ENCODE assay signal across 15 mouse cellular contexts in the genomic region with DNA sequence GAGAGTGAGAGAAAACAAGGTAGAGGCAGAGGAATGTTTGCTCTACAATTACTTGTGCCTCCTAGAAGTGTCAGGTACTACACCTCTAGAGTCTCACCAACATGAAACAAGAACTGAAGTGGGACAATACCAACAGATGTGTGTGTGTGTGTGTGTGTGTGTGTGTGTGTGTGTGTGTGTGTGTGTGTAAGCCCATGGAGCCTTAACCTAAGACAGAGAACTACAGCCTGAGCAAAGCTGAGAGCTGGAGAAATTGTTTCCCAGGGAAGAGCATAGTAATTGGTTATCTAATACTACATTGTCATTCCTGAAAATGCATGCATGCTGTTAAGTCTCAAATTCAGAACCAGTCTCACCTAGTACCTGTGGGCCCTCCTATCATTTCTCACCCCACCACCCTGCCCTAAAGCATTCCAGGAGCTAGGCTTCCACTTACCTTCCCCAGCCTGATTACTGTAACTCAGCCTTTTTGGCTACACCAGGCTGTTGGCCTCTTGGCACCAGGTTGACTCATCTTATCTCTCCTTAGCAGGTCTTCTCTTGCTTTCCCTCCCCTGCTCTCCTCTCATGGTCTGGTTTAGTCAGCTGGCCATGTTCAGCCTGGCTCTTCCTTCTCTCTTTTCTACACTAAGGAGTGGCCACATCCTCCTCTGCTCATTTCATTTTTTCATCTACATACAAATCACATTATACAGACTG. TPM values are rescaled to one million over a fixed set of nuclear protein-coding genes. Genes with fewer than 3 reads are reported as not detected.
DNase-seq lines count a peak whose midpoint lies in the region; ATAC-seq and TF ChIP-seq lines count a peak whose summit lies in the region.
"Had no signal": no experiment of that assay in that cellular context is flagged by ENCODE, and none has a peak within 500 bp of the region (broad histone marks: within the 10 kb centered on the region; RNA-seq: fewer than 3 reads in every experiment).

No protein-coding gene starts in this region.

- TF ChIP-seq EP300 in liver, embryonic 14.5 days (IDR thresholded peaks at IDR 0.05; ENCODE audit: low read depth) = peak; percentile 72

- no peak for DNase-seq in kidney, postnatal 36 days
- DNase-seq in G1E (ENCODE audit: low spot score) = peak; percentile 51
- DNase-seq in c-Kit-positive CD71-positive TER-119-positive erythroid progenitor cells, embryonic 14.5 days (ENCODE audit: low spot score) = peak; percentile 88
- DNase-seq in liver, embryonic 14.5 days (ENCODE audit: low read depth in 3 of 3, low spot score in 3 of 3) = peak; percentile 58 to 91 (median 89)
- no peak for DNase-seq in adrenal gland, postnatal 4 days (ENCODE audit: low spot score in 2 of 2)
- DNase-seq in cerebellum, postnatal 25 days = no peak
- DNase-seq: cerebellum, postnatal 10 days; kidney, adult 11 months; kidney, postnatal 4 days; thymus, postnatal 25 days had no signal

- no peak overlapping the region for H3K27ac ChIP-seq in kidney, embryonic 15.5 days
- H3K27ac ChIP-seq in liver, embryonic 14.5 days = peak overlapping the region; percentile 81
- H3K27ac ChIP-seq: embryonic facial prominence, embryonic 13.5 days; forebrain, embryonic 15.5 days; limb, embryonic 10.5 days had no signal

- peak; percentile 54; the same call in 1 of the 2 replicates for ATAC-seq in kidney, embryonic 15.5 days (replicated peaks; ENCODE audit: low FRiP score)
- ATAC-seq in G1E (ENCODE audit: extremely low read depth, insufficient number of reproducible peaks, low FRiP score, poor library complexity, severe bottlenecking) = peak; percentile 100
- peak; percentile 100 for ATAC-seq in liver, embryonic 14.5 days (ENCODE audit: insufficient read depth)
- no peak for ATAC-seq in cerebellum, adult (ENCODE audit: insufficient number of reproducible peaks, low FRiP score, low TSS enrichment)

- H3K9ac ChIP-seq in kidney, embryonic 15.5 days = no peak overlapping the region
- peak overlapping the region; percentile 48 for H3K9ac ChIP-seq in liver, embryonic 14.5 days (replicated peaks)
- H3K9ac ChIP-seq: embryonic facial prominence, embryonic 13.5 days; forebrain, embryonic 15.5 days had no signal

- H3K4me1 ChIP-seq in kidney, embryonic 15.5 days = no peaks in the 10 kb centered on the region
- H3K4me1 ChIP-seq in G1E (ENCODE audit: insufficient read depth, low read depth, low read length) = peaks cover 30% of the 10 kb centered on the region
- peaks cover 16 to 18% of the 10 kb centered on the region in 2 experiments for H3K4me1 ChIP-seq in liver, embryonic 14.5 days (replicated peaks; ENCODE audit: control insufficient read depth in 2 of 2, insufficient read depth in 2 of 2, low read length in 1 of 2)
- H3K4me1 ChIP-seq: embryonic facial prominence, embryonic 13.5 days; forebrain, embryonic 15.5 days; limb, embryonic 10.5 days had no signal

- no peak overlapping the region for H3K4me3 ChIP-seq in kidney, embryonic 15.5 days (replicated peaks)
- H3K4me3 ChIP-seq in G1E (ENCODE audit: low read depth, low read length) = no peak overlapping the region; the same call in 1 of the 2 replicates
- H3K4me3 ChIP-seq in liver, embryonic 14.5 days (ENCODE audit: insufficient read depth in 1 of 2, low read depth in 2 of 2, low read length in 2 of 2) = no peak overlapping the region
- H3K4me3 ChIP-seq: embryonic facial prominence, embryonic 13.5 days; forebrain, embryonic 15.5 days; limb, embryonic 10.5 days had no signal

- H3K9me3 ChIP-seq in kidney, embryonic 15.5 days (replicated peaks) = no peaks in the 10 kb centered on the region
- H3K9me3 ChIP-seq in G1E (replicated peaks) = no peaks in the 10 kb centered on the region
- no peaks in the 10 kb centered on the region for H3K9me3 ChIP-seq in liver, embryonic 14.5 days (ENCODE audit: control insufficient read depth, low read length)
- H3K9me3 ChIP-seq: embryonic facial prominence, embryonic 13.5 days; forebrain, embryonic 15.5 days; limb, embryonic 10.5 days had no signal

- H3K27me3 ChIP-seq in kidney, embryonic 15.5 days = no peaks in the 10 kb centered on the region
- H3K27me3 ChIP-seq in G1E (ENCODE audit: insufficient read depth, low read length) = no peaks in the 10 kb centered on the region
- H3K27me3 ChIP-seq in liver, embryonic 14.5 days (ENCODE audit: control insufficient read depth, insufficient read depth, low read length) = no peaks in the 10 kb centered on the region
- H3K27me3 ChIP-seq: embryonic facial prominence, embryonic 13.5 days; forebrain, embryonic 15.5 days had no signal

- peaks cover 23% of the 10 kb centered on the region; the same call in 1 of the 2 replicates for H3K36me3 ChIP-seq in kidney, embryonic 15.5 days
- H3K36me3 ChIP-seq in G1E (replicated peaks) = no peaks in the 10 kb centered on the region
- no peaks in the 10 kb centered on the region for H3K36me3 ChIP-seq in liver, embryonic 14.5 days (replicated peaks; ENCODE audit: control insufficient read depth, insufficient read depth, low read depth)

- no peak for TF ChIP-seq CTCF in G1E (IDR thresholded peaks at IDR 0.05; ENCODE audit: low read depth, low read length)
- no peak for TF ChIP-seq CTCF in liver, embryonic 14.5 days (IDR thresholded peaks at IDR 0.05; ENCODE audit: low read depth)

- no peak overlapping the region for H3K4me2 ChIP-seq in kidney, embryonic 15.5 days
- H3K4me2 ChIP-seq in liver, embryonic 14.5 days (ENCODE audit: low read depth) = peak overlapping the region; percentile 42
- H3K4me2 ChIP-seq: embryonic facial prominence, embryonic 13.5 days; forebrain, embryonic 15.5 days had no signal

RNA-seq across cellular contexts. Expression of gene Glrx, which starts 26.0 kb away (rescaled TPM):
- polyA plus RNA-seq in kidney, embryonic 15.5 days (2015; fragmentation: Nextera tagmentation; extraction: Ambion mirVana) = 38.6 and 43.3 TPM in 2 replicates
- 82.2 and 89.2 TPM in 2 replicates for total RNA-seq in G1E (2014; fragmentation: Nextera tagmentation)
- 40.9 and 45.4 TPM in 2 replicates for total RNA-seq in G1E (2017)
- polyA plus RNA-seq in G1E (2012) = 3.1 and 3.7 TPM in 2 replicates
- polyA plus RNA-seq in liver, embryonic 14.5 days (2012; rRNA removed) = 19.8 and 21.6 TPM in 2 replicates
- 39.2 and 40.4 TPM in 2 replicates for polyA plus RNA-seq in liver, embryonic 14.5 days (2014; fragmentation: Nextera tagmentation; extraction: Ambion mirVana)
- total RNA-seq in adrenal gland, postnatal 4 days (2021) = 10 to 100 TPM; 26.9 to 28.1 TPM

Comparison
In these comparisons a context has a peak if more than half of its experiments do, and no peak if none do; other contexts are left out.
1. DNase-seq: peak in G1E (single experiment), c-Kit-positive CD71-positive TER-119-positive erythroid progenitor cells, embryonic 14.5 days (single experiment) and liver, embryonic 14.5 days (3 of 3); none in kidney, postnatal 36 days (0 of 2), adrenal gland, postnatal 4 days (0 of 2) and cerebellum, postnatal 25 days (0 of 2).